Comparison of ENCODE assay signal across 18 mouse cellular contexts in genomic region chr19:6629911-6630612, GRCm38 (mm10).
DNase-seq lines count a peak whose midpoint lies in the region; ATAC-seq lines count a peak whose summit lies in the region.
"Had no signal": no experiment of that assay in that cellular context is flagged by ENCODE, and none has a peak within 500 bp of the region (broad histone marks: within the 10 kb centered on the region; RNA-seq: fewer than 3 reads in every experiment).

No protein-coding gene starts in this region.

- peak; percentile 90 for DNase-seq in kidney, adult 11 months
- DNase-seq in kidney, adult 9 months: peak; percentile 92
- peak; percentile 36 to 66 for DNase-seq in kidney, postnatal 4 days
- no peak for DNase-seq in cerebellum, postnatal 25 days
- DNase-seq in T-cell, adult 2 months (ENCODE audit: low spot score): no peak
- DNase-seq in thymus, postnatal 4 days: no peak
- DNase-seq: cerebellum, adult 11 months; cerebellum, postnatal 10 days; gastrocnemius, adult 2 months; heart, postnatal 36 days; layer of hippocampus, postnatal 36 days; right cerebral cortex, adult 18-20 months; thymus, postnatal 14 days had no signal

- ATAC-seq in kidney, embryonic 14.5 days (ENCODE audit: low FRiP score, low TSS enrichment): no peak

- H3K4me1 ChIP-seq in kidney, embryonic 14.5 days (ENCODE audit: control insufficient read depth, insufficient read depth, low read length): 0 out of 2 replicates have a peak, but pooled peaks cover 2% of the 10 kb centered on the region

- no peak overlapping the region for H3K4me3 ChIP-seq in kidney, embryonic 14.5 days (ENCODE audit: low read length)
- H3K4me3 ChIP-seq: forebrain, embryonic 10.5 days; gastrocnemius, adult 2 months; hindbrain, embryonic 13.5 days; midbrain, embryonic 10.5 days; neural tube, embryonic 15.5 days had no signal

- 87% methylated on average over 9 of the region's 9 CpGs for WGBS in kidney, embryonic 14.5 days

- H3K9me3 ChIP-seq in kidney, embryonic 14.5 days (ENCODE audit: control insufficient read depth, low read length): no peaks in the 10 kb centered on the region
- H3K9me3 ChIP-seq: forebrain, embryonic 10.5 days; hindbrain, embryonic 13.5 days; midbrain, embryonic 10.5 days; neural tube, embryonic 15.5 days had no signal

- no peaks in the 10 kb centered on the region for H3K36me3 ChIP-seq in kidney, embryonic 14.5 days (ENCODE audit: control insufficient read depth, insufficient read depth, low read length)
- H3K36me3 ChIP-seq: forebrain, embryonic 10.5 days; hindbrain, embryonic 13.5 days; midbrain, embryonic 10.5 days; neural tube, embryonic 15.5 days had no signal

- H3K27ac ChIP-seq in kidney, embryonic 14.5 days (ENCODE audit: low read depth, low read length): no peak overlapping the region
- H3K27ac ChIP-seq: forebrain, embryonic 10.5 days; gastrocnemius, adult 2 months; hindbrain, embryonic 13.5 days; midbrain, embryonic 10.5 days; neural tube, embryonic 15.5 days had no signal

- H3K27me3 ChIP-seq in kidney, embryonic 14.5 days (ENCODE audit: control insufficient read depth, insufficient read depth, low read length): no peaks in the 10 kb centered on the region
- H3K27me3 ChIP-seq: neural tube, embryonic 15.5 days had no signal

- no peak overlapping the region for H3K9ac ChIP-seq in kidney, embryonic 14.5 days (ENCODE audit: low read depth, low read length)
- H3K9ac ChIP-seq: hindbrain, embryonic 13.5 days; neural tube, embryonic 15.5 days had no signal

- H3K4me2 ChIP-seq in kidney, embryonic 14.5 days (replicated peaks; ENCODE audit: low read depth, low read length): no peak overlapping the region
- H3K4me2 ChIP-seq: hindbrain, embryonic 13.5 days; neural tube, embryonic 15.5 days had no signal

Comparison
In these comparisons a context has a peak if more than half of its experiments do, and no peak if none do; other contexts are left out.
1. DNase-seq: peak in kidney, adult 11 months (single experiment), kidney, adult 9 months (single experiment) and kidney, postnatal 4 days (2 of 2); none in cerebellum, postnatal 25 days (0 of 2), T-cell, adult 2 months (single experiment) and thymus, postnatal 4 days (single experiment).